Mouse (Mus musculus) kidney, embryonic 16.5 days (tissue): ENCODE measurements around the gene Mxd3. TPM values are rescaled to one million over a fixed set of nuclear protein-coding genes. Genes with fewer than 3 reads are reported as not detected.

Experiments
- ATAC-seq: fragments of 200-750 bp; cut with Nextera tagmentation; 2 replicates; pipeline ENCODE4 v1.8.0; 2017; ENCODE audit warnings: moderate TSS enrichment; ENCODE audit not compliant: low FRiP score, low TSS enrichment
- H3K27ac ChIP-seq: fragments of 300-500 bp; sonication (generic); 2 replicates; pipeline ENCODE4 v1.5.1; 2014; ENCODE audit warnings: low read length
- H3K27me3 ChIP-seq: fragments of 300-500 bp; sonication (generic); 2 replicates; pipeline ENCODE4 v1.6.1; 2014; ENCODE audit warnings: low read length, control low read depth, mixed read lengths; ENCODE audit not compliant: insufficient read depth
- H3K36me3 ChIP-seq: fragments of 300-500 bp; sonication (generic); 2 replicates; pipeline ENCODE4 v1.6.1; 2014; ENCODE audit warnings: low read length, control low read depth, mixed read lengths; ENCODE audit not compliant: insufficient read depth
- H3K4me1 ChIP-seq: fragments of 300-500 bp; sonication (generic); 2 replicates; pipeline ENCODE4 v1.6.1; 2014; ENCODE audit warnings: low read length, control low read depth, mixed read lengths; ENCODE audit not compliant: insufficient read depth
- H3K4me2 ChIP-seq: fragments of 300-500 bp; sonication (generic); replicated peaks from 2 replicates; pipeline ENCODE4 v1.6.1; 2014; ENCODE audit warnings: low read depth, low read length
- H3K4me3 ChIP-seq: fragments of 300-500 bp; sonication (generic); 2 replicates; pipeline ENCODE4 v1.5.1; 2014; ENCODE audit warnings: mild to moderate bottlenecking, low read length
- H3K9ac ChIP-seq: fragments of 300-500 bp; sonication (generic); replicated peaks from 2 replicates; pipeline ENCODE4 v1.6.1; 2014; ENCODE audit warnings: low read length
- H3K9me3 ChIP-seq: fragments of 300-500 bp; sonication (generic); 2 replicates; pipeline ENCODE4 v1.6.1; 2016; ENCODE audit warnings: low read length, control low read depth
- WGBS: fragments of 180-500 bp; shearing (Covaris S2); extraction: QIAGEN DNeasy Blood & Tissue Kit; methylation state at CpG from one replicate; pipeline ENCODE4 v1.1.7; 2014; 5-methylcytosine and 5-hydroxymethylcytosine counted together
- polyA plus RNA-seq: library from polyadenylated mRNA; unstranded; fragments of >200 nt; fragmentation: Nextera tagmentation; extraction: Ambion mirVana; gene quantifications from 2 replicates; pipeline ENCODE4 v1.2.1, GENCODE M21; 2015

Gene Mxd3
- polyA plus RNA-seq, 1 experiment from 2014 or later, result 37.6 TPM

- peak within 1 kb of the TSS; percentile 98 for H3K27ac ChIP-seq
- no peaks in the 10 kb centered on the region for H3K27me3 ChIP-seq
- peak; percentile 99 for ATAC-seq
- no peaks in the 10 kb centered on the region for H3K9me3 ChIP-seq
- H3K36me3 ChIP-seq, result peaks cover 18% of the 10 kb centered on the region; the same call in 1 of the 2 replicates
- under 1% methylated on average over 35 of the region's 35 CpGs for WGBS
- peak within 1 kb of the TSS; percentile 87 for H3K9ac ChIP-seq
- peak within 1 kb of the TSS; percentile 76 for H3K4me2 ChIP-seq
- H3K4me1 ChIP-seq, result peaks cover 17% of the 10 kb centered on the region
- H3K4me3 ChIP-seq, result peak within 1 kb of the TSS; percentile 84
Observed at GRCm38 (mm10) chr13:55362453-55363060, 32.9 kb upstream of the Mxd3 start, which contains the start of gene Lman2. Gene Lman2 (minus strand): TSS chr13:55362783.

GRCm38 (mm10) chr13:55361974-55362452 lies 32.4 kb upstream of the Mxd3 start:
- Histone ChIP-seq H3K27ac (peak overlapping the region; percentile 98), H3K4me2 (peak overlapping the region; percentile 76), H3K4me1 (peaks cover 17% of the 10 kb centered on the region), H3K4me3 (peak overlapping the region; percentile 84), H3K9me3 (no peaks in the 10 kb centered on the region), H3K9ac (peak overlapping the region; percentile 87), H3K36me3 (peaks cover 22% of the 10 kb centered on the region; the same call in 1 of the 2 replicates), H3K27me3 (no peaks in the 10 kb centered on the region)
- ATAC-seq, result peak; percentile 53
- WGBS, result under 1% methylated on average over 32 of the region's 32 CpGs

- H3K9me3 ChIP-seq, result no peaks in the 10 kb centered on the region
- ATAC-seq, result no peak
- peak overlapping the region; percentile 87 for H3K9ac ChIP-seq
- H3K4me3 ChIP-seq, result peak overlapping the region; percentile 84
- H3K4me1 ChIP-seq, result peaks cover 17% of the 10 kb centered on the region
- H3K27me3 ChIP-seq, result no peaks in the 10 kb centered on the region
- H3K27ac ChIP-seq, result no peak overlapping the region
- H3K4me2 ChIP-seq, result peak overlapping the region; percentile 76
- H3K36me3 ChIP-seq, result peaks cover 23% of the 10 kb centered on the region; the same call in 1 of the 2 replicates
Observed at GRCm38 (mm10) chr13:55361145-55361544, 31.5 kb upstream of the Mxd3 start.

DNA sequence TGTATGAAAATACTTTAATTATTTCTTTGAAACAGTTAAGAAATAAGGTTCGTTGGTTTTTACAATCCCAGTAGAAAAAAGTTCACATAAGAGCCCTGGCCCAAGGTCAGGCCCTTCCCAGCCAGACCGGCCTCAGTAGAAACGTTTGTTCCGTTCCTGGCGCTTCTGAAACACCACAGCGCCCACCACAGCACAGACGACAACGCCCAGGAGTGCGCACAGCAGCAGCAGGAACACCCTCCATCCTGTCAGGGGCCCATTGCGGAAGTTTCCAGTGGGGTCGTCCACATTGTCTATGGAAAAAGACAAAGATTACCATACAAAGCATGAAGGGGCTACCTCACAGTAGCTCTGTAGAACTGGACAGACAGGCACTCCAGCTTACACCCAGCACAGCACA lies 17.1 kb upstream of the Mxd3 start:
- Histone ChIP-seq H3K36me3 (peaks cover 74% of the 10 kb centered on the region), H3K27me3 (no peaks in the 10 kb centered on the region), H3K27ac (no peak overlapping the region), H3K9me3 (no peaks in the 10 kb centered on the region), H3K4me3 (no peak overlapping the region), H3K4me1 (no peaks in the 10 kb centered on the region), H3K4me2 (no peak overlapping the region), H3K9ac (no peak overlapping the region)
- ATAC-seq, result peak; percentile 53
- 81% methylated on average over 11 of the region's 11 CpGs for WGBS

DNA sequence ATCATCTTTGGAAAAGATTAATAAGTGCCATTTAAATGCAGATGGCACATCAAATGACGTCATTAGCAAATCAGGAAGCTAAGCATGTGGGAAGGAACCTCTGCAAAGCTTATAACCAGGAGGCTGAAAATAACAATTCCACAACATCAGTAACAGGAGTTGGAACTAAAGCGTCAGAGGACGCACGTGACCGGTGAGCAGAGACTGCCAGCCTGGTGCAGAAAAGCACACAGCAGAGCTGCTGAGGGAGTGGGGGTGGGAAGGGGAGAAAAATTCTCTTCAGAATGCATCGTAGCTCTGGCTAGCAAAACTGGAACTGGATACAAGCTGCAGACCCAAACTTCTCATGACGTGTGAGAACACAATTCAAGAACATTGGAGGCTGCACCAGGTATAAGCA lies 14.7 kb upstream of the Mxd3 start:
- Histone ChIP-seq H3K4me1 (no peaks in the 10 kb centered on the region), H3K4me3 (no peak overlapping the region), H3K9ac (no peak overlapping the region), H3K9me3 (no peaks in the 10 kb centered on the region), H3K36me3 (peaks cover 55% of the 10 kb centered on the region), H3K27ac (no peak overlapping the region), H3K27me3 (no peaks in the 10 kb centered on the region), H3K4me2 (no peak overlapping the region)
- 89% methylated on average over 7 of the region's 7 CpGs for WGBS
- no peak for ATAC-seq

DNA sequence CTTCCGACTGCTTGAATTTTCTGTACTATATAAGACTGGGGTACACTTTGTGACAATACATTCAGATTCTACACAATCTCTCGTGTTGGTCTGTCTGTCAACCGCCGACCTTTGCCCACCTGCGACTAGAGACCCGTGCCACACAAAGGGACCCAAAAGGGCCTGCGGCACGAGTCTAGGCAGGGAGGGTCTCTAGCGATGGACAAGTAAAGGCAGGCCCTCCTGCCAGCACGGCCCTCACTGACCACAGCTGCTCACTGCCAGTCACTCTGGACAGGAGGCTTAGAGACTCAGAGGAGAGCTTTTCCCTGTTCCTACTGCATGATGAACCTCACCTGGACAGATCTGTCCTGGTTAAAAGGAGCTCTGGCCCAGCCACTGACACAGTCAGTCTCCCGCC lies 12.8 kb upstream of the Mxd3 start:
- H3K36me3 ChIP-seq, result peaks cover 39% of the 10 kb centered on the region
- WGBS, result 48% methylated on average over 11 of the region's 11 CpGs
- H3K4me3 ChIP-seq, result no peak overlapping the region
- no peaks in the 10 kb centered on the region for H3K27me3 ChIP-seq
- no peaks in the 10 kb centered on the region for H3K4me1 ChIP-seq
- ATAC-seq, result no peak
- H3K9ac ChIP-seq, result no peak overlapping the region
- H3K27ac ChIP-seq, result no peak overlapping the region
- H3K4me2 ChIP-seq, result no peak overlapping the region
- H3K9me3 ChIP-seq, result no peaks in the 10 kb centered on the region

DNA sequence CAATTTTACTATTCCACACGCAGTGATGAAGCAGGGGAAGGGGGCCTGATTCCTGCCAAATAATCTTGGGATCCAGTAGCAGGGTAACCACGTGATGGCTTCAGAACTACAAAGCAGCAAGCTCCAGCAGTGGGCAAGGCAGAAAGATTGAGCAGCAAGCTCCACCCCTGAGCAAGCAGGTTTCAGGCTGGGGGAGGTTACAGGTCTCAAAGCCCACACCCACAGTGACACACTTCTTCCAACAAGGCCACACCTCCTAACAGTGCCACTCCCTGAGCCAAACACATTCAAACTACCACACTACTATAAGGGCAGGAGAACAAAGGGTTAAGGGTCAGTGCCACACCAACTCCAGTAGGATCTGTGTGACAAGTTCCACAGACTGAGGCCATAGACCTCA lies 9.6 kb upstream of the Mxd3 start:
- H3K36me3 ChIP-seq, result peaks cover 8% of the 10 kb centered on the region; the same call in 1 of the 2 replicates
- no peak overlapping the region for H3K9ac ChIP-seq
- H3K27me3 ChIP-seq, result no peaks in the 10 kb centered on the region
- no peak overlapping the region for H3K27ac ChIP-seq
- H3K4me2 ChIP-seq, result no peak overlapping the region
- no peak for ATAC-seq
- H3K4me1 ChIP-seq, result no peaks in the 10 kb centered on the region
- H3K4me3 ChIP-seq, result no peak overlapping the region
- H3K9me3 ChIP-seq, result no peaks in the 10 kb centered on the region
- WGBS, result 35% methylated on average over 2 of the region's 2 CpGs

- H3K4me1 ChIP-seq, result no peaks in the 10 kb centered on the region
- no peaks in the 10 kb centered on the region for H3K9me3 ChIP-seq
- H3K4me2 ChIP-seq, result no peak overlapping the region
- H3K36me3 ChIP-seq, result no peaks in the 10 kb centered on the region
- H3K4me3 ChIP-seq, result no peak overlapping the region
- no peak overlapping the region for H3K27ac ChIP-seq
- WGBS, result 62% methylated on average over 12 of the region's 12 CpGs
- H3K27me3 ChIP-seq, result no peaks in the 10 kb centered on the region
- no peak for ATAC-seq
- no peak overlapping the region for H3K9ac ChIP-seq
Observed at GRCm38 (mm10) chr13:55338131-55339054, 8.8 kb upstream of the Mxd3 start.

GRCm38 (mm10) chr13:55337341-55337975 lies 7.8 kb upstream of the Mxd3 start:
- ATAC-seq, result peak; percentile 70

More at GRCm38 (mm10) chr13:55337341-55337975, 7.8 kb upstream of the Mxd3 start:
- no peaks in the 10 kb centered on the region for H3K9me3 ChIP-seq
- H3K4me1 ChIP-seq, result no peaks in the 10 kb centered on the region
- no peak overlapping the region for H3K4me3 ChIP-seq
- WGBS, result 36% methylated on average over 10 of the region's 10 CpGs
- no peak overlapping the region for H3K4me2 ChIP-seq
- 0 out of 2 replicates have a peak overlapping the region, but pooled peaks have one; percentile 27 for H3K27ac ChIP-seq
- no peaks in the 10 kb centered on the region for H3K27me3 ChIP-seq
- H3K9ac ChIP-seq, result no peak overlapping the region
- no peaks in the 10 kb centered on the region for H3K36me3 ChIP-seq
